Comparison of ENCODE assay signal across 19 mouse cellular contexts in genomic region chr10:10785122-10785521, GRCm38 (mm10).
DNase-seq lines count a peak whose midpoint lies in the region; ATAC-seq lines count a peak whose summit lies in the region.
"Had no signal": no experiment of that assay in that cellular context is flagged by ENCODE, and none has a peak within 500 bp of the region (broad histone marks: within the 10 kb centered on the region; RNA-seq: fewer than 3 reads in every experiment).

No protein-coding gene starts in this region.

- H3K4me1 ChIP-seq in embryonic facial prominence, embryonic 14.5 days (ENCODE audit: control insufficient read depth, insufficient read depth, low read length), result no peaks in the 10 kb centered on the region
- H3K4me1 ChIP-seq in embryonic facial prominence, embryonic 10.5 days, result no peaks in the 10 kb centered on the region
- no peaks in the 10 kb centered on the region for H3K4me1 ChIP-seq in intestine, embryonic 16.5 days (ENCODE audit: control insufficient read depth, insufficient read depth, low read length)
- H3K4me1 ChIP-seq in intestine, embryonic 15.5 days (replicated peaks), result no peaks in the 10 kb centered on the region
- no peaks in the 10 kb centered on the region for H3K4me1 ChIP-seq in midbrain, embryonic 15.5 days
- H3K4me1 ChIP-seq in midbrain, embryonic 14.5 days (ENCODE audit: control insufficient read depth, insufficient read depth, low read length), result no peaks in the 10 kb centered on the region
- H3K4me1 ChIP-seq: embryonic facial prominence, embryonic 13.5 days; forebrain, embryonic 13.5 days; heart, embryonic 10.5 days; hindbrain, embryonic 15.5 days had no signal

- WGBS in embryonic facial prominence, embryonic 14.5 days, result 68% methylated on average over 3 of the region's 3 CpGs
- WGBS in embryonic facial prominence, embryonic 10.5 days, result 89% methylated on average over 3 of the region's 3 CpGs
- 69% methylated on average over 3 of the region's 3 CpGs for WGBS in intestine, embryonic 16.5 days
- WGBS in intestine, embryonic 15.5 days, result 51% methylated on average over 3 of the region's 3 CpGs
- WGBS in midbrain, embryonic 15.5 days, result 78% methylated on average over 3 of the region's 3 CpGs
- 94% methylated on average over 3 of the region's 3 CpGs for WGBS in midbrain, embryonic 14.5 days

- H3K27me3 ChIP-seq in embryonic facial prominence, embryonic 14.5 days (replicated peaks; ENCODE audit: control insufficient read depth, insufficient read depth, low read length), result no peaks in the 10 kb centered on the region
- H3K27me3 ChIP-seq in embryonic facial prominence, embryonic 10.5 days (replicated peaks; ENCODE audit: low read depth, poor library complexity, severe bottlenecking), result no peaks in the 10 kb centered on the region
- H3K27me3 ChIP-seq in intestine, embryonic 16.5 days (replicated peaks; ENCODE audit: control insufficient read depth, insufficient read depth, low read length), result no peaks in the 10 kb centered on the region
- H3K27me3 ChIP-seq in intestine, embryonic 15.5 days (replicated peaks), result no peaks in the 10 kb centered on the region
- H3K27me3 ChIP-seq in midbrain, embryonic 15.5 days (replicated peaks), result no peaks in the 10 kb centered on the region
- H3K27me3 ChIP-seq in midbrain, embryonic 14.5 days (ENCODE audit: control insufficient read depth, insufficient read depth, low read length), result no peaks in the 10 kb centered on the region
- H3K27me3 ChIP-seq: CH12.LX; embryonic facial prominence, embryonic 13.5 days; forebrain, embryonic 13.5 days; hindbrain, embryonic 15.5 days; Patski had no signal

- no peak overlapping the region for H3K4me3 ChIP-seq in embryonic facial prominence, embryonic 14.5 days (ENCODE audit: low read depth, low read length)
- no peak overlapping the region for H3K4me3 ChIP-seq in embryonic facial prominence, embryonic 10.5 days
- H3K4me3 ChIP-seq in intestine, embryonic 16.5 days (ENCODE audit: low read length), result no peak overlapping the region
- H3K4me3 ChIP-seq in intestine, embryonic 15.5 days (replicated peaks), result no peak overlapping the region
- no peak overlapping the region for H3K4me3 ChIP-seq in midbrain, embryonic 15.5 days
- no peak overlapping the region for H3K4me3 ChIP-seq in midbrain, embryonic 14.5 days (replicated peaks; ENCODE audit: low read depth, low read length)
- H3K4me3 ChIP-seq: embryonic facial prominence, embryonic 13.5 days; forebrain, embryonic 13.5 days; heart, embryonic 10.5 days; hindbrain, embryonic 15.5 days had no signal

- no peak; the same call in 1 of the 2 replicates for ATAC-seq in embryonic facial prominence, embryonic 14.5 days (ENCODE audit: low read depth)
- 0 out of 2 replicates have a peak, but pooled peaks have one; percentile 23 for ATAC-seq in intestine, embryonic 16.5 days
- ATAC-seq in intestine, embryonic 15.5 days, result no peak
- 0 out of 2 replicates have a peak, but pooled peaks have one; percentile 39 for ATAC-seq in midbrain, embryonic 15.5 days (replicated peaks)
- no peak for ATAC-seq in midbrain, embryonic 14.5 days (ENCODE audit: low FRiP score, low TSS enrichment)
- ATAC-seq: activated CD4-positive, CD25-positive, alpha-beta regulatory T cell, adult 4 months; forebrain, embryonic 13.5 days; forebrain, postnatal 0 days; Patski had no signal

- H3K36me3 ChIP-seq in embryonic facial prominence, embryonic 14.5 days (ENCODE audit: control insufficient read depth, insufficient read depth, low read length), result no peaks in the 10 kb centered on the region
- no peaks in the 10 kb centered on the region for H3K36me3 ChIP-seq in embryonic facial prominence, embryonic 10.5 days (replicated peaks)
- no peaks in the 10 kb centered on the region for H3K36me3 ChIP-seq in intestine, embryonic 16.5 days (ENCODE audit: control insufficient read depth, insufficient read depth, low read length)
- no peaks in the 10 kb centered on the region for H3K36me3 ChIP-seq in intestine, embryonic 15.5 days
- H3K36me3 ChIP-seq in midbrain, embryonic 15.5 days (replicated peaks), result no peaks in the 10 kb centered on the region
- H3K36me3 ChIP-seq in midbrain, embryonic 14.5 days (ENCODE audit: control insufficient read depth, insufficient read depth, low read length), result no peaks in the 10 kb centered on the region
- H3K36me3 ChIP-seq: embryonic facial prominence, embryonic 13.5 days; heart, embryonic 10.5 days; hindbrain, embryonic 15.5 days had no signal

- H3K27ac ChIP-seq in embryonic facial prominence, embryonic 14.5 days (replicated peaks; ENCODE audit: low read depth, low read length), result no peak overlapping the region
- H3K27ac ChIP-seq in embryonic facial prominence, embryonic 10.5 days (replicated peaks), result no peak overlapping the region
- H3K27ac ChIP-seq in intestine, embryonic 16.5 days (ENCODE audit: low read length), result no peak overlapping the region
- H3K27ac ChIP-seq in intestine, embryonic 15.5 days, result no peak overlapping the region
- H3K27ac ChIP-seq in midbrain, embryonic 15.5 days, result no peak overlapping the region
- no peak overlapping the region for H3K27ac ChIP-seq in midbrain, embryonic 14.5 days (replicated peaks; ENCODE audit: low read depth, low read length)
- H3K27ac ChIP-seq: embryonic facial prominence, embryonic 13.5 days; forebrain, embryonic 13.5 days; heart, embryonic 10.5 days; hindbrain, embryonic 15.5 days had no signal

- no peak overlapping the region for H3K9ac ChIP-seq in embryonic facial prominence, embryonic 14.5 days (ENCODE audit: low read depth, low read length)
- H3K9ac ChIP-seq in intestine, embryonic 16.5 days (ENCODE audit: low read depth, low read length), result no peak overlapping the region
- H3K9ac ChIP-seq in intestine, embryonic 15.5 days, result no peak overlapping the region
- no peak overlapping the region for H3K9ac ChIP-seq in midbrain, embryonic 15.5 days
- no peak overlapping the region for H3K9ac ChIP-seq in midbrain, embryonic 14.5 days (replicated peaks; ENCODE audit: low read length)
- H3K9ac ChIP-seq: embryonic facial prominence, embryonic 13.5 days; forebrain, embryonic 13.5 days; forebrain, postnatal 0 days; hindbrain, embryonic 15.5 days had no signal

- H3K4me2 ChIP-seq in embryonic facial prominence, embryonic 14.5 days (ENCODE audit: low read depth, low read length), result no peak overlapping the region
- H3K4me2 ChIP-seq in intestine, embryonic 16.5 days (ENCODE audit: low read depth, low read length), result no peak overlapping the region
- no peak overlapping the region for H3K4me2 ChIP-seq in intestine, embryonic 15.5 days (replicated peaks)
- no peak overlapping the region for H3K4me2 ChIP-seq in midbrain, embryonic 15.5 days
- no peak overlapping the region for H3K4me2 ChIP-seq in midbrain, embryonic 14.5 days (ENCODE audit: low read length)
- H3K4me2 ChIP-seq: embryonic facial prominence, embryonic 13.5 days; forebrain, embryonic 13.5 days; hindbrain, embryonic 15.5 days had no signal

- no peaks in the 10 kb centered on the region for H3K9me3 ChIP-seq in embryonic facial prominence, embryonic 14.5 days (ENCODE audit: control insufficient read depth, low read length)
- no peaks in the 10 kb centered on the region for H3K9me3 ChIP-seq in embryonic facial prominence, embryonic 10.5 days
- H3K9me3 ChIP-seq in intestine, embryonic 16.5 days (ENCODE audit: control insufficient read depth, low read length), result no peaks in the 10 kb centered on the region
- H3K9me3 ChIP-seq in intestine, embryonic 15.5 days, result no peaks in the 10 kb centered on the region
- no peaks in the 10 kb centered on the region for H3K9me3 ChIP-seq in midbrain, embryonic 15.5 days
- no peaks in the 10 kb centered on the region for H3K9me3 ChIP-seq in midbrain, embryonic 14.5 days (ENCODE audit: control insufficient read depth, low read length)
- H3K9me3 ChIP-seq: embryonic facial prominence, embryonic 13.5 days; forebrain, embryonic 13.5 days; heart, embryonic 10.5 days; hindbrain, embryonic 15.5 days had no signal

- peak; percentile 20 for DNase-seq in embryonic facial prominence, embryonic 14.5 days (ENCODE audit: low spot score)
- no peak for DNase-seq in embryonic facial prominence, embryonic 10.5 days (ENCODE audit: low spot score)
- no peak for DNase-seq in midbrain, embryonic 14.5 days
- DNase-seq: adrenal gland, adult 2 months; cerebellum, adult 11-12 months; cerebellum, adult 9-10 months; forebrain, postnatal 0 days; gastrocnemius, postnatal 14 days; heart, postnatal 36 days had no signal

Comparison
In these comparisons a context has a peak if more than half of its experiments do, and no peak if none do; other contexts are left out.
1. ATAC-seq: peak in intestine, embryonic 16.5 days (single experiment) and midbrain, embryonic 15.5 days (single experiment); none in embryonic facial prominence, embryonic 14.5 days (single experiment), intestine, embryonic 15.5 days (single experiment) and midbrain, embryonic 14.5 days (single experiment).